Mouse (Mus musculus) liver, adult 2 months (tissue): ENCODE results near the gene Arap2. TPM values are rescaled to one million over a fixed set of nuclear protein-coding genes. Genes with fewer than 3 reads are reported as not detected.

Experiments used
- DNase-seq: peaks from one replicate; pipeline ENCODE4 v3.0.0-alpha.2; 2011; ENCODE audit warnings: low read depth, low spot score; ENCODE audit errors: extremely low read depth
- H3K27ac ChIP-seq: fragments of 200-500 bp; replicated peaks from 2 replicates; pipeline ENCODE4 v1.5.1; 2012; ENCODE audit warnings: low read depth, mild to moderate bottlenecking, control low read depth, inconsistent platforms, low read length; ENCODE audit not compliant: insufficient read depth
- H3K27me3 ChIP-seq: fragments of 200-500 bp; 2 replicates; pipeline ENCODE4 v1.6.1; 2012; ENCODE audit warnings: mild to moderate bottlenecking, moderate library complexity, low read length, inconsistent platforms; ENCODE audit not compliant: control insufficient read depth, insufficient read depth
- H3K36me3 ChIP-seq: fragments of 200-500 bp; 2 replicates; pipeline ENCODE4 v1.6.1; 2012; ENCODE audit warnings: low read length, inconsistent platforms; ENCODE audit not compliant: control insufficient read depth, insufficient read depth
- H3K4me1 ChIP-seq: fragments of 200-500 bp; 2 replicates; pipeline ENCODE4 v1.6.1; 2011; ENCODE audit warnings: low read length; ENCODE audit not compliant: control insufficient read depth, insufficient read depth
- H3K4me3 ChIP-seq: fragments of 200-500 bp; 2 replicates; pipeline ENCODE4 v1.5.1; 2011; ENCODE audit warnings: low read depth, mild to moderate bottlenecking, control low read depth, low read length, moderate library complexity; ENCODE audit not compliant: insufficient read depth
- H3K79me2 ChIP-seq: fragments of 200-500 bp; 2 replicates; pipeline ENCODE4 v1.6.1; 2012; ENCODE audit warnings: inconsistent platforms, mild to moderate bottlenecking, low read length, moderate library complexity; ENCODE audit not compliant: control insufficient read depth, insufficient read depth
- H3K9ac ChIP-seq: fragments of 200-500 bp; 2 replicates; pipeline ENCODE4 v1.6.1; 2012; ENCODE audit warnings: low read depth, mild to moderate bottlenecking, control low read depth, inconsistent platforms, low read length
- CTCF ChIP-seq: fragments of 200-500 bp; IDR thresholded peaks from 2 replicates; pipeline ENCODE4 v1.5.1; 2011; ENCODE audit warnings: low read depth, low read length, control low read depth
- POLR2A ChIP-seq: fragments of 200-500 bp; IDR thresholded peaks from 2 replicates; pipeline ENCODE4 v1.6.1; 2011; ENCODE audit warnings: low read length, control low read depth; ENCODE audit not compliant: insufficient read depth; ENCODE audit errors: extremely low read depth
- WGBS: fragments of 180-500 bp; shearing (Covaris S2); methylation state at CpG from one replicate; pipeline ENCODE4 v1.1.7; 2018; 5-methylcytosine and 5-hydroxymethylcytosine counted together
- polyA plus RNA-seq: library from polyadenylated mRNA; depleted of rRNA; stranded (reverse); fragments of >200 nt; gene quantifications from 2 replicates; pipeline ENCODE4 v1.2.3, GENCODE M21; 2012
- total RNA-seq: library from RNA; depleted of rRNA; stranded (reverse); fragments of >200 nt; gene quantifications from 2 replicates; pipeline ENCODE4 v1.2.3, GENCODE M21; 2014

Arap2 gene
- total and polyA plus RNA-seq, 2 experiments = 2.1 to 24.0 TPM

GRCm38 (mm10) chr5:62706900-62707299, 59.1 kb downstream of the Arap2 start:
- no peak overlapping the region for H3K4me3 ChIP-seq
- no peak overlapping the region for H3K9ac ChIP-seq
- peaks cover 6% of the 10 kb centered on the region; the same call in 1 of the 2 replicates for H3K36me3 ChIP-seq
- 75% methylated on average over 7 of the region's 7 CpGs for WGBS
- H3K27me3 ChIP-seq = no peaks in the 10 kb centered on the region
- no peaks in the 10 kb centered on the region for H3K79me2 ChIP-seq
- no peak overlapping the region for H3K27ac ChIP-seq
- DNase-seq = no peak
- H3K4me1 ChIP-seq = no peaks in the 10 kb centered on the region
- TF ChIP-seq CTCF = peak; percentile 18; the same call in 1 of the 2 replicates
- no peak for TF ChIP-seq POLR2A

- WGBS = 85% methylated on average over 4 of the region's 4 CpGs
Observed at GRCm38 (mm10) chr5:62689965-62690364, 76.0 kb downstream of the Arap2 start.

GRCm38 (mm10) chr5:62683751-62684150, 82.2 kb downstream of the Arap2 start:
- H3K27me3 ChIP-seq = no peaks in the 10 kb centered on the region
- H3K36me3 ChIP-seq = peaks cover 5% of the 10 kb centered on the region; the same call in 1 of the 2 replicates
- no peak overlapping the region for H3K4me3 ChIP-seq
- no peak overlapping the region for H3K9ac ChIP-seq
- DNase-seq = no peak
- WGBS = 70% methylated on average over 3 of the region's 3 CpGs
- no peaks in the 10 kb centered on the region for H3K79me2 ChIP-seq
- H3K4me1 ChIP-seq = no peaks in the 10 kb centered on the region
- TF ChIP-seq POLR2A = no peak
- TF ChIP-seq CTCF = no peak
- H3K27ac ChIP-seq = no peak overlapping the region

More at GRCm38 (mm10) chr5:62689965-62690364, 76.0 kb downstream of the Arap2 start:
- Histone ChIP-seq H3K27me3 (no peaks in the 10 kb centered on the region), H3K36me3 (peaks cover 12% of the 10 kb centered on the region), H3K79me2 (no peaks in the 10 kb centered on the region), H3K4me1 (no peaks in the 10 kb centered on the region), H3K4me3 (no peak overlapping the region), H3K27ac (no peak overlapping the region), H3K9ac (no peak overlapping the region)
- no peak for TF ChIP-seq POLR2A
- TF ChIP-seq CTCF = no peak
- no peak for DNase-seq

DNA sequence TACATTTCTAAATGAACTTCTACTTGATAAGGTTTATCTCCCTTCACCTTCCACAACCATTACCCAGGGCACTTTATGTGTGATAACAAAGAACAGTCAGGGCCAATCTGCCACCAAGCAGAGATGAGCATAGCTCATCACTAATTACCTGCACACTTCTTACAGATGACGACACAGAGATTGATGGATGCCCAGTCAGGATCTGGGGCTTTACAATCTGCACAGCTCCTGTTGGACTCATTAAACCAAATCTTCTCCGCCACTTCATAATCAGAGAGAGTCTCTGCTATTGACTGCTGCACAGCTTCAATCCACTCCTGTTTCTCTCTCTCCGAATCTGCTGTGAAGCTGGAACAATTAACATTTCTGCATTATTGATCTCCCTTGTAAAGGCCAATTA, 82.8 kb downstream of the Arap2 start:
- WGBS = 97% methylated on average over 3 of the region's 3 CpGs
- TF ChIP-seq CTCF (no peak), POLR2A (no peak)
- H3K79me2 ChIP-seq = no peaks in the 10 kb centered on the region

GRCm38 (mm10) chr5:62677390-62677789, 88.6 kb downstream of the Arap2 start:
- no peak overlapping the region for H3K9ac ChIP-seq
- 89% methylated on average over 7 of the region's 7 CpGs for WGBS
- peaks cover 13% of the 10 kb centered on the region for H3K36me3 ChIP-seq
- TF ChIP-seq POLR2A = no peak
- TF ChIP-seq CTCF = no peak
- no peaks in the 10 kb centered on the region for H3K4me1 ChIP-seq
- H3K27ac ChIP-seq = no peak overlapping the region
- no peak for DNase-seq
- no peaks in the 10 kb centered on the region for H3K79me2 ChIP-seq
- H3K4me3 ChIP-seq = no peak overlapping the region
- no peaks in the 10 kb centered on the region for H3K27me3 ChIP-seq

More for the DNA sequence above, 82.8 kb downstream of the Arap2 start:
- Histone ChIP-seq H3K36me3 (peaks cover 5% of the 10 kb centered on the region; the same call in 1 of the 2 replicates), H3K4me1 (no peaks in the 10 kb centered on the region), H3K4me3 (no peak overlapping the region), H3K27me3 (no peaks in the 10 kb centered on the region), H3K9ac (no peak overlapping the region), H3K27ac (no peak overlapping the region)
- no peak for DNase-seq

DNA sequence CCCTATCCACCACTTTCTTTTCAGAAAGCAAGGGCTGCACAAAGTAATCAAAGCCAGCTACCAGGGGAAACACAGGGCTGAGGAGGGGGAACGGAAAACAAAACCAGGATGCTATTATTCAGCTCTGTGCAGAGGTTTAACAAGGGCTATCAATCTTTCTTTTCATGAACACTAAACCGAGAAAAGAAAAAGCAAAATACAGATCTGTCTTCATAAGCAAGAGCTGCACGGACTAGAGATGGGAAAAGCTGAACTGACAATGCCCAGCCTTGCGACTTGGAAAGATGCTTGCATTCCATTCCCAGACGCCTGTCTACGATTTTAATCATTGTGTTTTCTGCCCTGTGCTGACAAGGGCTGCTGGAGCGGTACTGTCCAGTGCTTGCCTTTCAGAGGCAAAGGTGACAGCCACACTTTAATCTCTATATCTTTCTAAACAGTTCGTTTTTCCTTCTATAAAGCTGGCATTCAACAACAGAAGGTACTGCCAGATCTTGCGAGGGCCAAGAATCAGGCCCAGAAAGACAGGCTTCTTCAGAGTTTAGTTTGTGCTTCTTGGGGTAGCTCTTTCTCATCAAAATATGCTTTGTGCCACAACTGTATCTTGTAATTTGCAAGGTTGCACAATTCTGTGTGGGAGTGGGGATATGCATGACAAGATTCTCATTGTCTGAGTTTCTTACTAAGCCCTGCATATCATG, 93.1 kb downstream of the Arap2 start:
- TF ChIP-seq POLR2A (no peak), CTCF (no peak)
- Histone ChIP-seq H3K27me3 (no peaks in the 10 kb centered on the region), H3K36me3 (peaks cover 28% of the 10 kb centered on the region), H3K27ac (no peak overlapping the region), H3K79me2 (no peaks in the 10 kb centered on the region), H3K9ac (no peak overlapping the region), H3K4me3 (no peak overlapping the region), H3K4me1 (no peaks in the 10 kb centered on the region)
- no peak for DNase-seq
- 83% methylated on average over 9 of the region's 9 CpGs for WGBS
